Mouse (Mus musculus) embryonic facial prominence, embryonic 14.5 days (tissue): Measurements from ENCODE around the gene Slc26a1. TPM values are rescaled to one million over a fixed set of nuclear protein-coding genes. Genes with fewer than 3 reads are reported as not detected.

Experiments
- ATAC-seq: fragments of 200-750 bp; cut with Nextera tagmentation; 2 replicates; pipeline ENCODE4 v1.8.0; 2017; ENCODE audit warnings: low read depth, moderate number of reproducible peaks, moderate TSS enrichment
- DNase-seq: peaks from one replicate; pipeline ENCODE4 v3.0.0-alpha.2; 2015; ENCODE audit warnings: low spot score
- H3K27ac ChIP-seq: fragments of 300-500 bp; sonication (generic); replicated peaks from 2 replicates; pipeline ENCODE4 v1.5.1; 2014; ENCODE audit warnings: low read depth, mild to moderate bottlenecking, low read length, moderate library complexity
- H3K27me3 ChIP-seq: fragments of 300-500 bp; sonication (generic); replicated peaks from 2 replicates; pipeline ENCODE4 v1.6.1; 2014; ENCODE audit warnings: low read length; ENCODE audit not compliant: control insufficient read depth, insufficient read depth
- H3K36me3 ChIP-seq: fragments of 300-500 bp; sonication (generic); 2 replicates; pipeline ENCODE4 v1.6.1; 2014; ENCODE audit warnings: low read length, mixed read lengths; ENCODE audit not compliant: control insufficient read depth, insufficient read depth
- H3K4me1 ChIP-seq: fragments of 300-500 bp; sonication (generic); 2 replicates; pipeline ENCODE4 v1.6.1; 2014; ENCODE audit warnings: antibody characterized with exemption, low read length; ENCODE audit not compliant: control insufficient read depth, insufficient read depth
- H3K4me2 ChIP-seq: fragments of 300-500 bp; sonication (generic); 2 replicates; pipeline ENCODE4 v1.6.1; 2014; ENCODE audit warnings: low read depth, mild to moderate bottlenecking, low read length, moderate library complexity, mixed read lengths
- H3K4me3 ChIP-seq: fragments of 300-500 bp; sonication (generic); 2 replicates; pipeline ENCODE4 v1.5.1; 2014; ENCODE audit warnings: low read depth, mild to moderate bottlenecking, low read length
- H3K9ac ChIP-seq: fragments of 300-500 bp; sonication (generic); 2 replicates; pipeline ENCODE4 v1.6.1; 2014; ENCODE audit warnings: low read depth, mild to moderate bottlenecking, low read length, moderate library complexity, mixed read lengths
- H3K9me3 ChIP-seq: fragments of 300-500 bp; sonication (generic); 2 replicates; pipeline ENCODE4 v1.6.1; 2016; ENCODE audit warnings: low read length; ENCODE audit not compliant: control insufficient read depth
- WGBS: fragments of 180-500 bp; shearing (Covaris S2); extraction: QIAGEN DNeasy Blood & Tissue Kit; methylation state at CpG from one replicate; pipeline ENCODE4 v1.1.7; 2014; 5-methylcytosine and 5-hydroxymethylcytosine counted together
- polyA plus RNA-seq: library from polyadenylated mRNA; unstranded; fragments of >200 nt; fragmentation: Nextera tagmentation; extraction: Ambion mirVana; gene quantifications from 2 replicates; pipeline ENCODE4 v1.2.1, GENCODE M21; 2014

Slc26a1 gene
- polyA plus RNA-seq, 1 experiment from 2014 or later, result 1.2 TPM

DNA sequence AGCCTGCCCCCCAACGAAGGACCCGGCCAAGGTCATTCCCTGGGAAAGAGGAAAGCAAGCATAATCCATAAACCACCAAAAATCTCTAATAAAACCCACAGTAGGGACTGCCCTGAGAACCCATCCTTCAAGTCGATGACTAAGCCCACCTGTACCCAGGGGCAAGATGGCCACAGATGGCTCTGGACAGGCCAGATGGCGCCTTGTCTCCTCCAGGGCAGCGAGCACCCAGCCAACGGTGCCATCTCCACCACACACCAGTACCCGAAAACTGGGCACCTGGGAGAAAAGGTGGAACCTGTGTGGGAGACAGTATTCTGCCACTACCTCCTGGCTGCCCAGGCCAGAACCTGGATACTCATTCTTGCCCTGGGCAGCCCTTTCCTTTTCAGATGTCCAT, 25.0 kb downstream of the Slc26a1 start:
- no peak for DNase-seq
- no peak for ATAC-seq
- no peaks in the 10 kb centered on the region for H3K9me3 ChIP-seq
- H3K4me3 ChIP-seq, result no peak overlapping the region
- 92% methylated on average over 5 of the region's 7 CpGs for WGBS
- H3K4me2 ChIP-seq, result no peak overlapping the region
- no peaks in the 10 kb centered on the region for H3K27me3 ChIP-seq
- H3K4me1 ChIP-seq, result no peaks in the 10 kb centered on the region
- no peak overlapping the region for H3K9ac ChIP-seq
- H3K27ac ChIP-seq, result no peak overlapping the region
- H3K36me3 ChIP-seq, result peaks cover 87% of the 10 kb centered on the region

DNA sequence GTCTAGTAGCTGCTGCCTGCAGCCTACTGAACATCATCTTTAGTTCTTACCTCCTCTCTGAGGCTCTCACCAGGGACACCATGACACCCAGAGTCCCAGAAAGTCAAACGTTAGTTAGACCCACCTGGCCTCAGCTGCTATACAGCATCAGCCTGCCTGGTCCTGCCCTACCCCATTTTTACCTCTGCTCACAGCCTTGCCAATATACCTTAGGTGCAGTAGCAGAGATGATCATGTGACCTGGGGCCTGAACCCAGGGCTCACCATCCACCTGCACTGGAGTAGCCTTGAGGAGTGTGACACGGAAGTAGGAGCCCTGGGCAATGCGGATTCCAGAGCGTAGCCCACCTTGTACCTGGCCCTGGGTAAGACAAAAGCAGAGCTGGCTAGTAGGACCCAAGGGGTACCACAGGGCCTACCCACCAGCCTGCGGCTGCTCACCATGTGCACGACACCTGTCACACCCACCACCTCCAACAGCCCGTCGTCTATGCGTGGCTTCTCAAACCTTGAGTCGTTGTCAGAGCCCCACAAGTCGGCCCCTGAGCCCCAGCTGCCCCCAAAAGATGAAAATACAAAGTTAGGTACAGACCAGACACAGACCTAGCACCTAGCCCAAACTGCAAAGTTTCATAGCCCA, 26.3 kb downstream of the Slc26a1 start:
- Histone ChIP-seq H3K4me3 (no peak overlapping the region), H3K36me3 (peaks cover 82% of the 10 kb centered on the region), H3K27me3 (no peaks in the 10 kb centered on the region), H3K4me2 (no peak overlapping the region), H3K4me1 (no peaks in the 10 kb centered on the region), H3K27ac (no peak overlapping the region), H3K9ac (no peak overlapping the region), H3K9me3 (no peaks in the 10 kb centered on the region)
- no peak for ATAC-seq
- WGBS, result 88% methylated on average over 11 of the region's 11 CpGs
- no peak for DNase-seq

DNA sequence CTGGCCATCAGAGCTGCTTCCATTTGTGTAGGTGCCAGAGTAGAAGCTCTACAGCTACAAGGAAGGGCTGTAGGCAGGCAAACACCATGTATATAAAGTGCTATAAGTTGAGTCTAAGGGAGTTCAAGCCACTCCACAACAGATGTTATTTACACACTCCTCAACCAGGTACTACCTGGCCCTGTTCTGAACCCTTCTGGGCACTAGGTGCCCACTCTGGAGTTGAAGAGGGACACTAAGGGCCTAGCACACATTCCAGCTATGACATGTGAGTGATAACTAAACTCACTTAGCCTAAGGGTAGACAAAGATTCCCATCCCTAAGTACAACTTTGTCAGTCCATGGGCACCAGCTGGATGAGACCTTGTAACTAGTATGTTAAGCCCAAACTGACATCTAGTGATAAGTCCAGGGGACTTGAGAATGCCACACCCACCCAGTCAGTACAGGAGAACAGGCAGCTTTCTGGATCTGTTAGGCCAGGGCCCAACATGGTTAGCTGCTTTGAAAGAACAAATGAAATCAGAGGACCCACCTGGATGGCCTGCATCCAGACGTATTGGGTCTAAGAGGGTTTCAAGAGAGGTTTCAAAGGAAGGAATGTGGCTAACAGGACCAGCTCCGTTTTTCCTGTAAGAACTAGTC, 27.4 kb downstream of the Slc26a1 start:
- WGBS, result 83% methylated on average over 2 of the region's 2 CpGs
- Histone ChIP-seq H3K4me1 (no peaks in the 10 kb centered on the region), H3K36me3 (peaks cover 82% of the 10 kb centered on the region), H3K9me3 (no peaks in the 10 kb centered on the region), H3K27ac (no peak overlapping the region), H3K27me3 (no peaks in the 10 kb centered on the region), H3K9ac (no peak overlapping the region), H3K4me3 (no peak overlapping the region), H3K4me2 (no peak overlapping the region)
- no peak for DNase-seq
- no peak for ATAC-seq

DNA sequence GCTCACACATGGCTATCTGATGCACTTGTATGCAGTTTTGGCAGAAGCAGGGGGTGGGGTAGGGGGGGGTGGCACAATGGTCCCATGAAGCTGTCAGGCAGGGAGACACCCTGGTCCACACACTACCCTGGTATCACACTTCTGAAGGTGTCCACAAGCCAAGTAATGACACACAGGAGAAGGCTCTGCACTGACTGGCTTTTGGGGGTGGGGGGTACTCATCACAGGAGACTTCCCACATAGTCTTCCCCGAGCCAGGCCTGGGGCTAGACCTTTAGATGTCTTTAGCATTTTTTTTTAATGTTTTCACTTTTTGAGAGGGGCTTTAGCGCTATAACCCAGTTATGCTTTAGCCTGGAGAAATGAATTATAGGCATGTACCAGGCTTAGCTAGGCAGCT, 28.1 kb downstream of the Slc26a1 start:
- ATAC-seq, result no peak
- no peak for DNase-seq

DNA sequence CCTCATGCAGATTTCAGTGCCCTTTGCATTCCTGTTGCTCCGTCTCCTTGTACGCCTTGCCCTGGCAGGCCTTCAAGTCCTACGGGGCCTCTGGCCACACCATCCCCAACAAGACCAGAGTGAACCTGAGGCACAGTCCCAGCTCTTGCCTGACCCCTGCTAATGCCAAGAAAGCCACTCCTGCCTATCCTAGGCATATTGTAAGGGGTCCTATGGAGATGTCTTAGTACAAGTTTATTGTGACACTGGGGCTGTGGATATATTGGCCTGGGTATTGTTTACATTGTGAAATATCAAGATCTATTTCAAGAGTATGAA, 29.1 kb downstream of the Slc26a1 start:
- no peak overlapping the region for H3K4me2 ChIP-seq
- no peak overlapping the region for H3K27ac ChIP-seq
- DNase-seq, result no peak
- 84% methylated on average over 3 of the region's 3 CpGs for WGBS
- no peaks in the 10 kb centered on the region for H3K4me1 ChIP-seq
- no peak overlapping the region for H3K4me3 ChIP-seq
- H3K27me3 ChIP-seq, result no peaks in the 10 kb centered on the region
- H3K9me3 ChIP-seq, result no peaks in the 10 kb centered on the region
- H3K9ac ChIP-seq, result no peak overlapping the region
- no peak for ATAC-seq
- peaks cover 74% of the 10 kb centered on the region for H3K36me3 ChIP-seq

More for the DNA sequence above, 28.1 kb downstream of the Slc26a1 start:
- Histone ChIP-seq H3K27me3 (no peaks in the 10 kb centered on the region), H3K9ac (no peak overlapping the region), H3K4me1 (no peaks in the 10 kb centered on the region), H3K36me3 (peaks cover 77% of the 10 kb centered on the region), H3K9me3 (no peaks in the 10 kb centered on the region), H3K27ac (no peak overlapping the region), H3K4me2 (no peak overlapping the region), H3K4me3 (no peak overlapping the region)
- WGBS, result 92% methylated on average over 2 of the region's 2 CpGs

DNA sequence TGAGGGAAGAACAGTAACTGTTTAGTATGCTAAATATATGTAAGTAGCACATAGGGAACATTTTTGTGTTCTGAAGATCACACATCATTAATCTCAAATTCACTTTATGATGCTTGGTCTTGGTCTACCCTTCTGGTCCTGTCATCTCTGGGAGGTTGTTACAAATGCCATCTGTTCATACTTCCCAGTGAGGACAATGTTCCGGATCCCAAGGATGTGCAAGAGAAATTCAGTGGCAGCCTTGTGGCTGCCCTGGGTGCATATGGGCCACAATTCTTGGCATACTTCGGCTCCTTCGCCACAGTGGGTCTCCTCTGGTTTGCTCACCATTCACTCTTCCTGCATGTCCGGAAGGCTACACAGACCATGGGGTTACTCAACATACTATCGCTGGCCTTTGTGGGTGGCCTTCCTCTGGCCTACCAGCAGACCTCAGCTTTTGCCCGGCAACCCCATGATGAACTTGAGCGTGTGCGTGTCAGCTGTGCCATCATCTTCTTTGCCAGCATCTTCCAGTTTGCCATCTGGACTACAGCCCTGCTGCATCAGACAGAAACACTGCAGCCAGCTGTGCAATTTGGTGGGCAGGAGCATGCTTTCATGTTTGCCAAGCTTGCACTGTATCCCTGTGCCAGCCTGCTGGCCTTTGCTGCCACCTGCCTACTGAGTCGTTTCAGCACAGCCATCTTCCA, 29.6 kb downstream of the Slc26a1 start:
- Histone ChIP-seq H3K9me3 (no peaks in the 10 kb centered on the region), H3K27ac (no peak overlapping the region), H3K9ac (no peak overlapping the region), H3K4me3 (no peak overlapping the region), H3K4me1 (no peaks in the 10 kb centered on the region), H3K36me3 (peaks cover 79% of the 10 kb centered on the region), H3K27me3 (no peaks in the 10 kb centered on the region), H3K4me2 (no peak overlapping the region)
- ATAC-seq (no peak), DNase-seq (no peak)
- WGBS, result 91% methylated on average over 9 of the region's 9 CpGs

DNA sequence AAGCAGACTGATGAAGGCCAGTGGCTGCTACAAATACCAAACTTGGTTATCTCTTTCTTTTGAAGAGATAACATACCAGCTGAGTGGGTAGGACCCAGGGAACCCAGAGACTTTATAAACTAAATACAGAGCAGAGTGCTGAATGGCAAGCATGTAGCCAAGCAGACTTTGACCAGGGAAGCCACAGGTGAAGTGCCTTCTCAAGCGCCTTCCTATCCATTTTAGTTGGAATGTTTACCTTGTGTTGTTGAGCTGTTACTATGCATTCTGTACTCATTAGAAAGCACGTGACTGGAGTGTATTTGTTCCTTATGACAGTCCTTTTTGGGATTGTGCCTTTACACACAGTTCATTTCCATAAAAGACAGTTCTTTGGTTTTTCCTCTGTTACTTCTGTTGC, 31.7 kb downstream of the Slc26a1 start:
- H3K27ac ChIP-seq, result no peak overlapping the region
- ATAC-seq (no peak), DNase-seq (no peak)
- WGBS, result 81% methylated on average over 2 of the region's 2 CpGs
- no peak overlapping the region for H3K9ac ChIP-seq
- H3K9me3 ChIP-seq, result no peaks in the 10 kb centered on the region
- no peaks in the 10 kb centered on the region for H3K27me3 ChIP-seq
- H3K4me1 ChIP-seq, result no peaks in the 10 kb centered on the region
- H3K36me3 ChIP-seq, result peaks cover 71% of the 10 kb centered on the region
- no peak overlapping the region for H3K4me3 ChIP-seq
- no peak overlapping the region for H3K4me2 ChIP-seq

DNA sequence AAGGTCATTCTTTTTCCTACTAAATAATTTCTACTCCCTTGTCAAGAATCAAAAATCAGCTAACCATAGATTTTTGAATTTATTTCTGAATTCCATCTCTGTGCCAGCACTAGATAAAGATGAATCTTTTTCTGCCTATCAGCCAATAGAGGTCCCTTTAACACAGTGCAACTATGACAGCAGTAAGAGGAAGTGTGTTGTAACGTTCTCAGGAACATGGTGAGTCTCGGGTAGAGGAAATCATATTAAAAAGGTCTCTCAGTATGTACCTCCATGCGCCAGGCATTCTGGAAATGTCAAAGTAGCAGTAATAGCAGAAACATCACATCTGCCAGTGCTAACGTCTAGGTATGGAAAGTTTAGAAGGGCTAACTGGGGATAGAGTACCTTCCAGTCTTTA, 39.2 kb downstream of the Slc26a1 start:
- 68% methylated on average over 4 of the region's 4 CpGs for WGBS

More for the DNA sequence above, 39.2 kb downstream of the Slc26a1 start:
- Histone ChIP-seq H3K9ac (no peak overlapping the region), H3K4me2 (no peak overlapping the region), H3K27me3 (no peaks in the 10 kb centered on the region), H3K9me3 (no peaks in the 10 kb centered on the region), H3K36me3 (0 out of 2 replicates have a peak, but pooled peaks cover 23% of the 10 kb centered on the region), H3K4me1 (no peaks in the 10 kb centered on the region), H3K27ac (no peak overlapping the region), H3K4me3 (no peak overlapping the region)
- ATAC-seq (no peak), DNase-seq (no peak)
